Mouse (Mus musculus): ENCODE measurements around the gene Lclat1. TPM values are rescaled to one million over a fixed set of nuclear protein-coding genes. Genes with fewer than 3 reads are reported as not detected.
A peak's percentile ranks its signal among the peaks of the same experiment; 100 is the strongest.

Gene Lclat1
- polyA plus RNA-seq, 1 experiment: 27.2 TPM

DNA sequence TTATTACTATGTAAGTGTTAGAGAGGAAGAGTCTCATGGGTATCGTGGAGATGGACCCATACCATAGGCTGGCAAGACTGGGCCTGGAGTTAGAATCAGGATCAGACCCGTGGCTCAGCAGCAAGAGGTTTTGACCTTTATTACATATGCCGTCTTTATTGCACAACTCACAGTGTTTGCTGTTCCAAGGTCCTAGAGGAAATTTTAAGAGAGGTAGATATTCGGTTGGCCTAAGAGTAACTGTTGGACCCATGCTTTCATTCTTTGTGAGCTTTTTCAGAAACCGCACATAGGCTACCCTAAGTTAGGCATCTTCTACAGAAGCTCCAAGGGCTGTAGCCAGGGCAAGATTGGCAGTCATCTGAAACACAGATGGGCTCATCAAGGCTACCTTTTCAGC is 79.1 kb downstream of the Lclat1 start:
- no peak overlapping the region for H3ac ChIP-seq (ENCODE audit: control insufficient read depth, insufficient read length)
- H3K27me3 ChIP-seq (ENCODE audit: control insufficient read depth, insufficient read depth, insufficient read length): no peaks in the 10 kb centered on the region
- H3K36me3 ChIP-seq (ENCODE audit: control insufficient read depth, insufficient read depth): no peaks in the 10 kb centered on the region
- H3K4me2 ChIP-seq (ENCODE audit: low read depth): no peak overlapping the region
- no peaks in the 10 kb centered on the region for H3K79me2 ChIP-seq (ENCODE audit: control insufficient read depth, insufficient read depth)
- no peak overlapping the region for H3K4me3 ChIP-seq
- no peak for TF ChIP-seq MYOD1 (IDR thresholded peaks at IDR 0.05; ENCODE audit: control insufficient read depth in 1 of 3, insufficient read length in 2 of 3, low read depth in 2 of 3)
- no peak for TF ChIP-seq MAX (IDR thresholded peaks at IDR 0.05; ENCODE audit: low read depth)

DNA sequence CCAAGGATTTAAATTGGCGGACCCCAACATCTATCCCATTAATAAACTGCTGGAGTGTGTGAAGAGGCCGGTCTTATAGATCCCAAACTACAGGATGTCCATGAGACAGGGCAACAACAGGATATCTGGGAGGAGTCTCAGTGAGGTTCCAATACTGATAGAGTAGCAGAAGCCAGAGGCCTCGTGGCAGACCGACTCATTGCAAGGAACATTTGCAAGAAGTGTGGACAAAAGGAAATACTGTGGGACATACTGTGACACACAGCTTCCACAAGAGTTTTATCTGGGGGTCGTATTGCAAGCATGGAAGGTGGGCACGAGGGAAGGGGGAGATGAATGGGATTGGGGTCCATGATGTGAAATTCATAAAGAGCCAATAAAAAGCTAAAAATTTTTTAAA is 86.4 kb downstream of the Lclat1 start:
- peak overlapping the region; percentile 86 for H3K4me2 ChIP-seq (ENCODE audit: low read depth)
- no peak overlapping the region for H3ac ChIP-seq (ENCODE audit: control insufficient read depth, insufficient read length)
- H3K36me3 ChIP-seq (ENCODE audit: control insufficient read depth, insufficient read depth): no peaks in the 10 kb centered on the region
- no peaks in the 10 kb centered on the region for H3K79me2 ChIP-seq (ENCODE audit: control insufficient read depth, insufficient read depth)
- no peak for TF ChIP-seq TCF3 (IDR thresholded peaks at IDR 0.05; ENCODE audit: insufficient read length, low read depth)
- no peak for TF ChIP-seq E2F4 (IDR thresholded peaks at IDR 0.05; ENCODE audit: insufficient read depth)
- no peak for TF ChIP-seq TCF12 (IDR thresholded peaks at IDR 0.05; ENCODE audit: insufficient read depth, poor library complexity, severe bottlenecking)
- TF ChIP-seq REST (IDR thresholded peaks at IDR 0.05; ENCODE audit: insufficient read depth, insufficient read length): no peak
- no peak for TF ChIP-seq MAX (IDR thresholded peaks at IDR 0.05; ENCODE audit: low read depth)
- no peak for TF ChIP-seq MYOG (IDR thresholded peaks at IDR 0.05; ENCODE audit: control insufficient read depth in 1 of 3, insufficient read depth in 1 of 3, insufficient read length in 2 of 3, low read depth in 2 of 3)
- TF ChIP-seq POLR2AphosphoS2 (IDR thresholded peaks at IDR 0.05; ENCODE audit: insufficient read length, low read depth): no peak
- no peak for TF ChIP-seq POLR2A (IDR thresholded peaks at IDR 0.05; ENCODE audit: insufficient read length, low read depth)
- H3K4me3 ChIP-seq: no peak overlapping the region
- H3K27me3 ChIP-seq (ENCODE audit: control insufficient read depth, insufficient read depth, insufficient read length): no peaks in the 10 kb centered on the region

DNA sequence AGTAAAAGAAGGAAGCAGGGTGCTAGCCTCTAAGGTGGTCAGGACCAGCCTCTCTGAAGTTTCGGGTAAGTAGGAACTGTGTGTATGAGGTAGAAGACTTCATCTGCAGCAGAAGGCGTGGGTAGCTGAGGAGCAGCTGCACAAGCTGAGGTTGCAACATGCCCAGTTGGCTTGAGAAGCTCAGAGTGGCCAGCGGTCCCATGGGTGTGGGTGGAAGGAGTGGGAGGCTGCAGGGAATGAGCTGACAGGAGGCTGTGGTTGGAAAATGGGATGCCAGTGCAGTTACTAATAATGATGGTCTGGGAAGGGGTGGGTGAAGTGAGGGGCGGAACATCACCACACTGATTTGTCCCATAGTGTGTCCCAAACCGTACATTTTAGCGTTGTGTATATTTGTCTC is 86.8 kb downstream of the Lclat1 start:
- no peaks in the 10 kb centered on the region for H3K79me2 ChIP-seq (ENCODE audit: control insufficient read depth, insufficient read depth)
- TF ChIP-seq TCF3 (IDR thresholded peaks at IDR 0.05; ENCODE audit: insufficient read length, low read depth): peak; percentile 95
- no peak for TF ChIP-seq REST (IDR thresholded peaks at IDR 0.05; ENCODE audit: insufficient read depth, insufficient read length)
- no peak for TF ChIP-seq POLR2AphosphoS2 (IDR thresholded peaks at IDR 0.05; ENCODE audit: insufficient read length, low read depth)
- TF ChIP-seq SRF (IDR thresholded peaks at IDR 0.05; ENCODE audit: control insufficient read depth, insufficient read length, low read depth): peak; percentile 4
- peak; percentile 61 for TF ChIP-seq POLR2A (IDR thresholded peaks at IDR 0.05; ENCODE audit: insufficient read length, low read depth)
- TF ChIP-seq MYOD1 (IDR thresholded peaks at IDR 0.05; ENCODE audit: control insufficient read depth in 1 of 3, insufficient read length in 2 of 3, low read depth in 2 of 3): peak; percentile 84 to 100 (median 100)
- peak; percentile 96 to 100 (median 99) for TF ChIP-seq MYOG (IDR thresholded peaks at IDR 0.05; ENCODE audit: control insufficient read depth in 1 of 3, insufficient read depth in 1 of 3, insufficient read length in 2 of 3, low read depth in 2 of 3)
- TF ChIP-seq TCF12 (IDR thresholded peaks at IDR 0.05; ENCODE audit: insufficient read depth, poor library complexity, severe bottlenecking): peak; percentile 97
- peak; percentile 98 for TF ChIP-seq CEBPB (IDR thresholded peaks at IDR 0.05; ENCODE audit: insufficient read depth, poor library complexity, severe bottlenecking)
- no peak for TF ChIP-seq MAX (IDR thresholded peaks at IDR 0.05; ENCODE audit: low read depth)
- no peak for TF ChIP-seq E2F4 (IDR thresholded peaks at IDR 0.05; ENCODE audit: insufficient read depth)
- TF ChIP-seq USF1 (IDR thresholded peaks at IDR 0.05; ENCODE audit: low read depth): no peak
- no peaks in the 10 kb centered on the region for H3K27me3 ChIP-seq (ENCODE audit: control insufficient read depth, insufficient read depth, insufficient read length)
- H3K36me3 ChIP-seq (ENCODE audit: control insufficient read depth, insufficient read depth): no peaks in the 10 kb centered on the region
- no peak overlapping the region for H3ac ChIP-seq (ENCODE audit: control insufficient read depth, insufficient read length)
- H3K4me3 ChIP-seq: no peak overlapping the region
- peak overlapping the region; percentile 86 for H3K4me2 ChIP-seq (ENCODE audit: low read depth)

DNA sequence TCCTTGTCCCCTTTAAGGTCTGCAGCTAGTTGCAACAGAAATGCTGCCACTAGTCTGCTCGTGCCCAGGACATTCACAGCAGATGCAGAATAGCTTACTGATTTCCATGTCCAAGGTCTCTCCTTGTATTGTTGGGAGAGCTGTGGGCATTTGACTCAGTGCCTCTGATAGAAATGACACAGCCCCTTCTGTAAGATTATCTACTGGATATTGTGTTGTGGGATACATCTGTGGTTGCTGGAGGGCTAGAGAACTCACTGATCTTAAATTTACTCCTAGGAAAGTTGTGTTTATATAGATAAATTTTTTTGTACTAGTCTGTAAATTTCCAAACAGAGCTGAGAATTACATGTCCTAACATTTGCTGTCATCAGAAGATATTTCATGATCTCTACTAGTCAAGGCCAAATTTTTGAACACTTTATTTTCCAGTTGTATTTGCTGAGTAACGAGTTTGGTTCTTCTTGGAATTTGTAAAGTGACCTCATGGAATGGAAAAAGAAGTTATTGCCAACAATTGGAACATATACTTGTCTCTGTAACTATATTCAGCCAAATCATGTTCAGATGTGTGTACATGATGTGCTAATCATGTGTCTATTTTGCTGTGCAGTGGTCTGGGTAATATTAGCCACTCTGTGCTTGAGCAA is 87.4 kb downstream of the Lclat1 start:
- no peak for TF ChIP-seq E2F4 (IDR thresholded peaks at IDR 0.05; ENCODE audit: insufficient read depth)
- H3ac ChIP-seq (ENCODE audit: control insufficient read depth, insufficient read length): no peak overlapping the region
- peak overlapping the region; percentile 86 for H3K4me2 ChIP-seq (ENCODE audit: low read depth)
- H3K36me3 ChIP-seq (ENCODE audit: control insufficient read depth, insufficient read depth): no peaks in the 10 kb centered on the region
- no peaks in the 10 kb centered on the region for H3K27me3 ChIP-seq (ENCODE audit: control insufficient read depth, insufficient read depth, insufficient read length)
- H3K4me3 ChIP-seq: no peak overlapping the region
- H3K79me2 ChIP-seq (ENCODE audit: control insufficient read depth, insufficient read depth): no peaks in the 10 kb centered on the region

DNA sequence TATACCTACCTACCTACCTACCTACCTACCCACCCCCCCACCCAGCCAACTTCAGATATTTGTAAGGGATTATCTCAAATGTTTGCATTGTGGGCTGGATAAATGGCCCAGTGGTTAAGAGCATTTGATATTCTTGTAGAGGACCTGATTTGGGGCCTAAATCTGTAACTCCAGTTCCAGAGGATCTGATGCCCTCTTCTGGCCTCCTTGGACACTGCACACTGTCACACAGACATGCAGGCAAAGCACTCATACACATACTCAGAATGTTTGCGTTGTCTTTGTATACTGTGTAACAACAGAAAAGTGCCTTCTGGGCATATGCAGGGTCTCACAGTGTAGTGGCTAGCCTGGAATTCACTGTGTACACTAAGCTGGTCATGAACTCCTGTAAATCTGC is 88.4 kb downstream of the Lclat1 start:
- Histone ChIP-seq H3K4me3 (no peak overlapping the region), H3K36me3 (ENCODE audit: control insufficient read depth, insufficient read depth) (no peaks in the 10 kb centered on the region), H3K4me2 (ENCODE audit: low read depth) (no peak overlapping the region), H3K79me2 (ENCODE audit: control insufficient read depth, insufficient read depth) (no peaks in the 10 kb centered on the region), H3K27me3 (ENCODE audit: control insufficient read depth, insufficient read depth, insufficient read length) (no peaks in the 10 kb centered on the region), H3ac (ENCODE audit: control insufficient read depth, insufficient read length) (no peak overlapping the region)
- TF ChIP-seq E2F4 (IDR thresholded peaks at IDR 0.05; ENCODE audit: insufficient read depth): no peak
- TF ChIP-seq USF1 (IDR thresholded peaks at IDR 0.05; ENCODE audit: low read depth): no peak
- no peak for TF ChIP-seq MYOG (IDR thresholded peaks at IDR 0.05; ENCODE audit: control insufficient read depth in 1 of 3, insufficient read depth in 1 of 3, insufficient read length in 2 of 3, low read depth in 2 of 3)
- no peak for TF ChIP-seq CEBPB (IDR thresholded peaks at IDR 0.05; ENCODE audit: insufficient read depth, poor library complexity, severe bottlenecking)
- TF ChIP-seq SRF (IDR thresholded peaks at IDR 0.05; ENCODE audit: control insufficient read depth, insufficient read length, low read depth): no peak
- TF ChIP-seq MYOD1 (IDR thresholded peaks at IDR 0.05; ENCODE audit: control insufficient read depth in 1 of 3, insufficient read length in 2 of 3, low read depth in 2 of 3): no peak
- no peak for TF ChIP-seq TCF3 (IDR thresholded peaks at IDR 0.05; ENCODE audit: insufficient read length, low read depth)
- no peak for TF ChIP-seq MAX (IDR thresholded peaks at IDR 0.05; ENCODE audit: low read depth)
- no peak for TF ChIP-seq POLR2AphosphoS2 (IDR thresholded peaks at IDR 0.05; ENCODE audit: insufficient read length, low read depth)
- no peak for TF ChIP-seq TCF12 (IDR thresholded peaks at IDR 0.05; ENCODE audit: insufficient read depth, poor library complexity, severe bottlenecking)
- TF ChIP-seq POLR2A (IDR thresholded peaks at IDR 0.05; ENCODE audit: insufficient read length, low read depth): no peak
- TF ChIP-seq REST (IDR thresholded peaks at IDR 0.05; ENCODE audit: insufficient read depth, insufficient read length): no peak
